Mouse (Mus musculus): Measurements from ENCODE around the gene Cnot4.

Cnot4 gene

DNA sequence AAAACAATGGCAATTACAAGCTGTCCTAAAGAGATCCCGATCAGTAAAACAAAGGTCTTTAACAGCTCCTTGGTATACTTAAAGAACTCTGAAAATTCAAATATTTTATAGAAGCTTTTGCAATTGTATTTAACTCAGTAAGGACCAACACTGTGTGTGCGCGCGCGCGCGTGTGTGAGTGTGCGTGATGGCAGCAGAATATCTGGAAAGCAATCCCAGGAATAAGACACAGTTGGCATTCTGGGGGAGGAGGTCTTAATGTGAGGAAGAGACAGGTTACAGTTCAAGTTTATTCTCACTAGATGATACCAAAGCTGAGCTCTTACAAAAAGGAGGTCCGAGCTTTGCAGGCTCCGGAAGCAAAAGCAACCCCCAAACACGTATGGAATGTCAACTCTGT lies 100.2 kb downstream of the Cnot4 start:
- DNase-seq (ENCODE audit: low spot score) = no peak

DNA sequence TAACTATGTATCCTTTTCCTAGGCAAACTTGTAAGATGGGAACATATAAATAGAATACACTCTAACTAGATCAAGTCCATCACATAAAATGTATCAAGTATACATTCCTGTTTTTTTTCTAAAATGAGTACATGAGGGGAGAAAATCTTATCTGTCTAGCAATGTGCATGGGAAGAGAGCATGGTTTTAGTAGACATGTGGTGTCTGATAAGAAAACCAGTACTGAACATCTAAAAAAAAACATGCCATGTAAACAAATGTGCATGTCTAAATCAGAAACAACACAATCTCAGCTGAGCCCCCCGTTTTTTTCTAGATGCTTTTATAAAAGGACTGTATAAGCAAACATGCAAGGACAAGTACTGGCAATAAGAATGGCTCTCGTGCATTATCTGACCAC lies 100.8 kb downstream of the Cnot4 start:
- no peak for DNase-seq (ENCODE audit: low spot score)

DNA sequence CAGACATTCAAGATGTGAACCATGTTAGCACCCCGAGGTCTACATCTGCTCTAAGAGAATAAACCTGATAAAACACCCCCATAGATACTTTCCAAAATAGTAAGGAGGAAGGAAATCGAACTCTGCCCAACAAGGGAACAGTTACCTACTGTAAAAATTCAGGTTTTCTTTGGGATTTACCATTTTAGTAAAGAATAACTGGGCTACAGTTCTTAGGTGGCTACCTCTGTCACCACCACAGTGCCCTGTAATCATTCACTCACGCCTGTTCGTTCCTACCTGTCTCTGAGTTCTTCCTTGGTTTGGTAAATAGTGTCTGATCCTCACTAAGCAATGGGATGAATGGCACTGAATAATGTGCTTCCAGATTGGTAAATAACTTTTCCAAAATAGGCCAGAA lies 102.7 kb downstream of the Cnot4 start:
- DNase-seq (ENCODE audit: low spot score) = no peak

DNA sequence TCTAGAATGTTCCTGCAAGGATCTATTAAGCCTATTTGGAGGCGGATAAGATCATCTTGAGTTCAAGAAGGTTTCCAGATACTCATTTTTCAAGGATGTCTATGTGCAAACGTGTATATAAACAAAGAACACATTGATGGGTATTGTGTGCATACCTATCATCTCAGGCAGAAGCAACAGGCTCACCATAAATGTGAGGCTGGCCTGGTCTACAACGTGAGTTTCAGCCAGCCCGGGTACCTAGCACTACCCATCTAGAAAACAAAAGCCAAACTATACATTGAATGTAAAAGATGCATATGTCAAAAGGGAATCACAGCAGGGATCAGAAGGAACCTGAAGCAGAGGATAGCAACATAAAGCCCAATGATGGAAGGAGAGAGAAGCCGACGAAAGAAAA lies 103.3 kb downstream of the Cnot4 start:
- no peak for DNase-seq (ENCODE audit: low spot score)

DNA sequence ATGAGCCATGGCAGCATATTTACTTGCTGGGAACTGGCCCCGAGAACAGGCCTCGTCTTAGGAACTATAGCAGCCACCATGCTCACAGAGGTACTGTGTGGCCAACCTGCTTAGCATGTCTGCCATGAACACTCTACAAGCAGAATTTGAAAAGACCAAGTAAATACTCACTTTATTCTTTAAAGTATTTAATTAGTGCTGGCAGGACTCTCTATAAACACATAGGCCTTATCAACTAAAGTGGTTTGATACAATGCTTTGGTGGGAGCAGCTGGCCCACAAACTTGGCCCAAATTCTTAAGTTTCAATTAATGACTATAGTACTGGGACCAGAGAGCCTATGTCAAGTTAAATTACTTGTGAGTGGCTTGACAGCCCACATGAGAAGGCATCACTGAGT lies 105.5 kb downstream of the Cnot4 start:
- no peak for DNase-seq (ENCODE audit: low spot score)

DNA sequence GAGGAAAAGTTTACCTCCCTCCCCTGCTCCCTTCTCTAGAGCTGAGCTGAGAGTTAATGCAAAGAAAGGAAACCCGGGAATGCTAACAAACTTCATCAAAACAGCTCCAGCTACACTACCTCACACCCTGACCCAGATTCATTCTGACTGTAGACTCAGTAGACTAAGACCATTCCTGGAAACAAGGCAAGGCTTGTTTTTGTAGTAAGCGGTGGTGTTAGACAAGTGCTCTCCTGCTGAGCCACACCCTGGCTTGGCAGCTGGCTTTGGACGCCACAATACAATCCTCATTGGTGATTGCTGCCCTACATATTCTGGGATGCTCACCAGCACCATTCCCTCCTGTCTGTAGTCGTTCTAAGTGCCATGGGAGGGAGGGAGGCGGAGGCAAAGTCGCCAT lies 106.3 kb downstream of the Cnot4 start:
- no peak for DNase-seq (ENCODE audit: low spot score)

DNA sequence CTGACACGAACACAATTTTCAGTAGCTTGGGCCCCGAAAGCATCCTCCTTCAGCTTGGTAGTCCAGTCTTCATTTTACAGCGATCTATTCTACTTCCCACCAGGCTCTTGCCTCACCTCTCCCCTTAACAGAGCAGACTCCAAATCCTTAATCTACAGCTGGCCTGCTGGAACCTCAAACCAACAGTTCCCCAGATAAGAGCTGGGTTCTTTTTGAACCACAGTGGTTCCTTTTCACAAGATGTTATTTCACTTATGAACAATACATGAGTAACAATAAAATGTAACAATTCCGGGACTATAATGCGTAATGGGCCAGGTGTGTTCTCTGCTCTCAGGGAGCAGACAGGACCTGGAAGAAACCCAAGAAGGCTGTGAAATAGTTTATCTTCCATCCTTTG lies 116.9 kb downstream of the Cnot4 start:
- no peak for DNase-seq (ENCODE audit: low spot score)

DNA sequence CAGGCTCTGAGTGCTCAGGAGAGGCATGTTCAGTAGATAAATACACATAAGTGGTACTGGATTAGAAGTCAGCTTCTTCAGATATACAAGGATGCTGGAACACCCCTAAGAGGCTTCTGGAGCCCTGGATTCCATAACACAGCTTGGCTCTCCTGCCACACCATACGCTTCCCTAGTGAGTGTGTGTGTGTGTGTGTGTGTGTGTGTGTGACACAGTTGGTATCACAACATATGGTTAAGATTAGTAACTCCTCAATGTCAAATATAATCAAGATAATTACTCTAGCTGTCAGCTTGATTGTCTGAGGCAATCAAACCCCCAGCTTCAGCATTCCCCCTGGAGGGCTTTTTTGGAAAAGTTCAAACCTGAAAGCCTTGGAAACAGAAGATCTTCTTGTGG lies 121.6 kb downstream of the Cnot4 start:
- no peak for DNase-seq (ENCODE audit: low spot score)

DNA sequence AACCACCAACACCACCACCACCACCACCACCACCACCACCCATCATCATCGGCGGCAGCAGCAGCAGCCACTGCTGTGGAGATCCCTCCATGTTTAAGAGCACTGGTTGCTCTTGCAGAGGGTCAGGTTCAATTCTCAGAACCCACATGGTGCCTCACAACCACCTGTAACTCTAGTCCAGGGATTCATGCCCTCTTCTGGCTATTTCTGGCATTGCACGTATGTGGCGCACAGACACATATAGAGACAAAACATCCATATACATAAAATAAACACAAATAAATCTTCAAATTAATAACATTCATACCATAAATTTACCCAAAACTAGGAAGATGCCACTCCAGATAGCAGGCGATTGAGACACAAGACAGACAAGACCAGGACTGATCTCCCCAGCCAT lies 122.8 kb downstream of the Cnot4 start:
- DNase-seq (ENCODE audit: low spot score) = no peak

DNA sequence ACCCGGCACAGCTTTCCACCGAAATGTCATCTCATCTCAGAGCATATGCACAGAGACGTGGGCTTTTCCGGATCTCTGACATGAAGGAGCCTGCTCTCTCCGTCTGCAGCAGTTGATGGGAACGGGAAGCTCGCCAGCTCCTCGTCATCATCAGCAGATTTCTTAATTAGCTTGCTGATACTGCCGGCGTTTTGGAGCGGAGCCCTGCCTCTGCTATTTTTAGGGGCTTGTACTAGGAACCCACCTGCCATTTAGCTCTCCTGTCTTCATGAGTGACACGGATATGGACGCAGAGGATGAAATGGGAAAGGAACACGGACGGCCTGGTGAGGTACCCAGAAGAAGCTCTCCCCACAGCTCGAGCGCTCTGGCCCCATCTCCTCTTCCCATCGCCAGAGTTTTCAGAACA lies 131.3 kb downstream of the Cnot4 start:
- DNase-seq (ENCODE audit: low spot score) = no peak

DNA sequence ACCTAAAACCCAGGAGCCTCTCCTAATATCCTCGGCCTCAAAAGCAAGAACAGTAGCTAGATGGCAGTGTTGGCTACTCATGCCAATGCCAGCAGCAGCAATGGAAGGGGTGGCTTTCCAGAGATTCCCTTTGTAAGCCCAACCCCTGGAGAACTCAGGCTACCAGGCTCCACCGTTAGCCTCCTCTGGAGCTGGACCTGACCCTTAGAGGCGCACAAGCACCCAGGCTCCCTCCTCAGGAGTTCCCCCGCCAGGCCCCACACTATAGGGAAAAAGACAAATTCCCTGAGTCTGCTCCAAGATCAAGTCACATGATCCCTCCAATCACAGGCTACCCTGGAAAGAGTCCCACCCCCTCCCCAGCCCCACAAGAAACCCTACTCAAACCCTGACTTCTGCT lies 134.4 kb downstream of the Cnot4 start:
- DNase-seq (ENCODE audit: low spot score) = peak; percentile 66

DNA sequence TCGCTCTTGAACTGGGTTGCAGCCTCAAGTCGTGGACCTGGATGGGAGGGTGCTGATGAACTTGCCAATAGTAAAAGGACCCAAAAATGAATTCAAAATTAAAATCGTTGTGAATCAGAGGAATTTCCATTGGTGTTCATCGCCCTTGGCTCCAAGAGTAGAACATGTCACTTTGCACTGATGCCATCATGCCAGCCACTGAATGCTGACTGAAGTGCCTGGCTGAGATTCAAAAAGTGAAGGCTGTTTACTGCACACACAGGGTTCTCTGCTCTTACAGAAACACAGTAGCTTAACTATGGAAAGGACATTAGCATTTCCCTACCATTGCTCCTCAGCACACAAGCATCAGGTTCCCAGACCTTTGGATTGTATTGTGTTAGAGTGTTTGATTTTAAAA lies 137.0 kb downstream of the Cnot4 start:
- DNase-seq (ENCODE audit: low spot score) = no peak

DNA sequence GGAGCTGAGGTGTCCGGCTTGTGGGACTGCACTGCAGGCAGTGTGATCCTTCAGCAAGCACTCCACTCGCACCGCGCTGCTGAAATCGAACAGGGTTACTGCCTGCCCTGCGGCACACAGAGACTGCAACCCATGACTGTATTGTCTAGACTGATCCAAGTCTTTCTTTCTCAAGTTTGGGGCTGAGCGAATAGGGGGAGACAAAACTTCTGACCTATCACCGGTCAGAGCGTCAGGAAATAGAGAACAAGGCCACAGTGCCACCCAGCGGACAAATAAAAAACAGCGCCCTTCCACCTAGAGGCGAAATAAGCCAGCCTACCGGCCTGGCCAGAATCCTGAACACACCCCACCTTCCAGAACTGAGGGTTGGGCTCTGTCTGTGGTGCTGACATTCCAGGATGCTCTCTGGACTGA lies 138.3 kb downstream of the Cnot4 start:
- peak; percentile 87 for DNase-seq (ENCODE audit: low spot score)

DNA sequence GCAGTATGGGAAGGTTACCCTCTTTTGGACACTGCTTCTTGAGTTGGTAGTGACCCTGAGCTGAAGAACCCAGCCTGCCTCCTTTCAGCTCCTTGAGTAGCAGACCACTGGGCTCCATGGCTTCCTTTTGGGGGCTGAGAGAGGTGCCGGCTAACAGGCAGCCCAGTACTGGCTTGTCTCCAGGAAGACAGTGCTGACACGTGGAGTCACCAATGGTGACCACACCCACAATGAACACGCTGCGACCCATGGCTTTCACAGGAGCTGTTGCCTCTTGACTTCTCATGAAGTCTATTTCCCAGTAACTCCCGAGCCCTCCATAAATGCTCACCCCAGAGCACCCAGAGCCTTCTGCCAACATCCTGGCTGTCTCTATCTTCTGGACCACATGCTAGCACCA lies 138.8 kb downstream of the Cnot4 start:
- DNase-seq (ENCODE audit: low spot score) = no peak

DNA sequence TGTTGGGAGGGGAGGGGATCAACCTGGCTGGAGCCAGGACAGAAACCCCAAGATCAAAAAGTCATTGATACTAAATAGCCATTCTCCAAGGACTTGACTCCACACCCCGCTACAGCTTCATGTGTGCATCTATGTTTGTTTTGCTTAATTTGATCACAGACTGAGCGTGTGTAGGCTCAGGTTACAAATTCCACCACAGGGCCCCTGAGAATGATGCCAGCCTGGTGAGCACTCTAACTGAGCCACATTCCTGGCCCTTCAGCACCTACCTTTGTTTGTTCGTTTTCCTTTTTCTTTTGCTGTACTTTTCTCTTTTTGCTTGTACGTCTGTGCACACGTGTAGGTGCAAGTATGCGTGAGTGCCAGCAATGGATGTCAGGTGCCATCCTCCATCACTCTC lies 144.3 kb downstream of the Cnot4 start:
- DNase-seq (ENCODE audit: low spot score) = no peak

DNA sequence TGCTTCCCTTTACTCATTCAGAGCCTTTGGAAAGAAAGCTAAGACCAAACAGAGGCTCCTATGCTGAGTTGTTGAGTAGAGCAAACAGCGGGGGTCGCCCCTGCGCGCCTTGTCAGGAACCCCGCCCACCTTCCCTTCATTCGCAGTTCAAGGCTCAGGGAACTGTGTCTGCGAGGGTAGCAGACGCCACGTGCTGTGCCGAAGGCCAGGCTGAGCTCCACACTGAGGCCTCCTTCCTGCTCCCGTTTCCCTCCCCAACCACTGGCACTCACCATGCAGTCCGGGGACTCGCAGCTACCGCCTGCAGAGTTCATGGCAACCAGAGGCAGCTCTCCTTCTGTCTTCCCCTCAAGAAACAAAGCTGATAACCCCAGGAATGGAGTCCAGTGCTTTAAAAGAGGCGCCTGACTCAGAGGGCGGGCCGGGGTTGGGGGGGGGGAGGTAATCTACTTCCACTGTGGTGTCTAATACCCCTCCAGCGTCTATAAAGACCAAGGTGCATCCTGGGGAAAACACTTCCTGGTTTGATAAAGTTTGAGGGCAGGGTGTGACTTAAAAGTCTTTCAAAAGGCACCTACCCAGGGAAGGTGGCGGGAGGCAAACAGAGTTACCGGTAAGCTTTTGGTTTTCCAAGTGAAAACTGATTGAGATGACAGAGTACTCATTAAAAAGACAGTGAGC lies 145.3 kb downstream of the Cnot4 start, which contains the start of gene Slc23a4:
Slc23a4 (minus strand) TSS at position 324 of the 681 bp plus-strand sequence.
- DNase-seq (ENCODE audit: low spot score) = peak; percentile 67

DNA sequence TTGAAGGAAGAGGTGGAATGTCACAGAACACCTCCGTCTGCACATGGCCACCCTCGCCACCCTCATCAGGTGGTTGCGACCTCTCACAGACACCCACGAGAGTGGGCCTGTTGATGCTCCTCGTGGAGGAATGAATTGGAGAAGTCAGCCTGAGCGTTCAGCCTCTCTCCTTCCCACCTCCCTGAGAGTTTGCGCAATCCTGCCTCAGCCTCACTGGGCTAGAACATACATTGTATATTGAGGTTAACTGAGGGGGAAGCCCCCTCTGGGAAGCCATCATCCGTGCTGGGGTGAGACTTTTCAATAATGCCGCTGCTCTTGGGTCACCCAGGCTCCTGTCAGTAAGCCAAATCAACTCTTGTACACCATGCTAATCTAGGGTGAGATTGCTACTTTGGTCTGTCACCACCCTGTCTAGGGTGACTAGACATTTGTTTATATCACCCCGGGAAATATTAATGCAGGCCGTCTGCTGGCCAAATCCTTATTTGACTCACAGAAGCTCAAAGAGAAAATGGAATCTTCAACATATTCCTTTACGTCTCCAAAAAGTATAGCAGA lies 146.4 kb downstream of the Cnot4 start:
- no peak for DNase-seq (ENCODE audit: low spot score)

DNA sequence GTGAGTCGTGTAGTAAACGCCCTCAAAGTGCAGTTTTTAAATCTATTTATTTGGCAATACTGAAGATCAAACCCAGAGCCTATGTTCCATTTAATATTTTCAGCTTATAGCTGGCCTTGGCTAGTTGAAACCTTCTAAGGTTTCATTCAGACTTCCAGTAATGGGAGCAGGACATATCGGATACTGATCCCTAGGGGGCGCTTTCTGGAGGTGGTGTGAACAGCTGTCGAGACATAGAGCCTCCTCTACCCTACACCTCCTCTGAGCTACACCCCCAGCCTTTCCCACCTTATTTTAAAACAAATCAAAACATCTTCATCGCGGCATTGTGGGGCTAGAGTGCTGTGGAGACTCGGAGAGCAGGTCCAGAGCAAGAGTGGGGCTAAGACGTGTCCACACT lies 152.9 kb downstream of the Cnot4 start:
- DNase-seq (ENCODE audit: low spot score) = no peak

DNA sequence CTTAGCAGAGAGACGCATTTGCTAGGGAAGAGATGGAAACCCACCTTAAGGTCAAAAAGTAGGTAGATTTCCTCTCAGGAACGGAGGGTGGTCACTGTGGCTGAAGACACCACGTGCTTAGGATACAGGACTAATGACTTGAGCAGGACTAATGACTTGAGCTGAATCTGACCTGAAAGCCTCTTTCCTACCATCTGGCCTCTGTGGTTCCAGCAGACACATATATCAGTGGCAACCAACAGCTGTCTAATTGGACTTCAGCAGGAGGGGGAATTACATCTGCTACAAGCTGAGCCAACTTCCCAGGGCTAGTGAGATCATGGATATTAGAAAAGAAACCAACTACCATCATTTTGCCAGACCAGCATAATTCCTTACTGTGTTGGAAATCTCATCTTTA lies 154.2 kb downstream of the Cnot4 start:
- no peak for DNase-seq (ENCODE audit: low spot score)
